Mouse (Mus musculus) CH12.LX (cell line): ENCODE data around the gene Syn3.

Source experiments
- CTCF ChIP-seq, 2 experiments: IDR thresholded peaks in 1 of 2; conservative IDR thresholded peaks in 1 of 2; 2 replicates each; pipeline ENCODE4 v1.5.1; 2011 to 2012; ENCODE audit warnings: low read depth in 2 of 2, low read length in 2 of 2, improper control_type of control experiment in 1 of 2, inconsistent platforms in 1 of 2, mild to moderate bottlenecking in 1 of 2, moderate library complexity in 1 of 2
- EP300 ChIP-seq: IDR thresholded peaks from 2 replicates; pipeline ENCODE4 v1.6.1; 2011; ENCODE audit warnings: low read length, improper control_type of control experiment
- ETS1 ChIP-seq: conservative IDR thresholded peaks from 2 replicates; pipeline ENCODE4 v1.6.1; 2012; ENCODE audit warnings: low read depth, mild to moderate bottlenecking, inconsistent platforms, low read length, improper control_type of control experiment, moderate library complexity
- NELFE ChIP-seq: IDR thresholded peaks from 2 replicates; pipeline ENCODE4 v1.6.1; 2011; ENCODE audit warnings: low read depth, low read length, improper control_type of control experiment
- POLR2A ChIP-seq: IDR thresholded peaks from 2 replicates; pipeline ENCODE4 v1.6.1; 2011; ENCODE audit warnings: low read depth, mild to moderate bottlenecking, improper control_type of control experiment, low read length
- SIN3A ChIP-seq: IDR thresholded peaks from 2 replicates; pipeline ENCODE4 v1.6.1; 2012; ENCODE audit warnings: low read length, improper control_type of control experiment, inconsistent platforms

DNA sequence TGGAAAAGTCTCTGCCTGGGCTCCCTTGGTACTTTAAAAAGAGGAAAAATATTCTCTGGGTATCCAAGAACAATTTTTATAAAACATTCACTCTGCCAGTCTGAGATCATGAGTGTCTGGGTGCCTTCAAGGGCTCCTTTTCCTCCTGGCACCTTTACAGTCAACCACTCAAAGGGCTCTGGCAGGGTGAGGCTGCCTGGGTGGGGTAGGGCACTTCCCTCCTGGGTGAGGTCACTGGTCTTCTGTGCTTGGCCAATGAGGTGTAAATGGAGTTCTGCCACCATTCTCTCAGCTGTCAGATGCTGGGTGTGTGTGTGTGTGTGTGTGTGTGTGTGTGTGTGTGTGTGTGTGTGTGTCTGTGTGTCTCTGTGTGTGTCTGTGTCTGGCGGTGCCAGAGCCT, 39.1 kb downstream of the Syn3 start:
- no peak for TF ChIP-seq NELFE
- no peak for TF ChIP-seq ETS1
- no peak for TF ChIP-seq POLR2A
- TF ChIP-seq CTCF (conservative IDR thresholded peaks at IDR 0.05 in 1 of 2, IDR thresholded peaks at IDR 0.05 in 1 of 2; ENCODE audit: low read depth in 2 of 2, low read length in 2 of 2): no peak
- TF ChIP-seq SIN3A: no peak
- TF ChIP-seq EP300: no peak
